Mouse (Mus musculus) MEL (cell line): ENCODE results near the gene Vsig10. TPM values are rescaled to one million over a fixed set of nuclear protein-coding genes. Genes with fewer than 3 reads are reported as not detected.

Source experiments
- DNase-seq: peaks from one replicate; pipeline ENCODE4 v3.0.0; 2011; ENCODE audit warnings: low read depth, low spot score
- H3K27ac ChIP-seq: 2 replicates; pipeline ENCODE4 v1.5.1; 2012; ENCODE audit warnings: low read depth, mild to moderate bottlenecking, control low read depth, low read length, moderate library complexity; ENCODE audit not compliant: control insufficient read depth
- H3K27me3 ChIP-seq, 2 experiments: fragments of 150-350 bp in 1 of 2; sonication (generic) in 1 of 2; 2 replicates each; pipeline ENCODE4 v1.6.1; 2012; ENCODE audit warnings: low read length in 2 of 2, mild to moderate bottlenecking in 2 of 2, improper control_type of control experiment in 1 of 2, moderate library complexity in 1 of 2; ENCODE audit not compliant: insufficient read depth in 2 of 2, control insufficient read depth in 1 of 2
- H3K36me3 ChIP-seq, 2 experiments: 2 replicates each; pipeline ENCODE4 v1.6.1; 2012 to 2014; ENCODE audit warnings: low read length in 2 of 2, improper control_type of control experiment in 1 of 2, inconsistent platforms in 1 of 2, mild to moderate bottlenecking in 1 of 2; ENCODE audit not compliant: insufficient read depth in 2 of 2, control insufficient read depth in 1 of 2
- H3K4me1 ChIP-seq, 2 experiments: fragments of 150-350 bp in 1 of 2; sonication (generic) in 1 of 2; 2 replicates each; pipeline ENCODE4 v1.6.1; 2012; ENCODE audit warnings: low read length in 2 of 2, improper control_type of control experiment in 1 of 2, mild to moderate bottlenecking in 1 of 2; ENCODE audit not compliant: insufficient read depth in 2 of 2, control insufficient read depth in 1 of 2
- H3K4me3 ChIP-seq, 2 experiments: fragments of 150-350 bp in 1 of 2; sonication (generic) in 1 of 2; 2 replicates each; pipeline ENCODE4 v1.5.1; 2012; ENCODE audit warnings: low read depth in 2 of 2, low read length in 2 of 2, mild to moderate bottlenecking in 2 of 2, moderate library complexity in 2 of 2, control low read depth in 1 of 2, improper control_type of control experiment in 1 of 2; ENCODE audit not compliant: control insufficient read depth in 1 of 2, insufficient read depth in 1 of 2
- H3K79me2 ChIP-seq: 2 replicates; pipeline ENCODE4 v1.6.1; 2012; ENCODE audit warnings: mild to moderate bottlenecking, low read length, moderate library complexity; ENCODE audit not compliant: control insufficient read depth, poor library complexity, insufficient read depth
- H3K9ac ChIP-seq: 2 replicates; pipeline ENCODE4 v1.6.1; 2012; ENCODE audit warnings: low read depth, mild to moderate bottlenecking, control low read depth, low read length, moderate library complexity; ENCODE audit not compliant: control insufficient read depth, poor library complexity, severe bottlenecking
- H3K9me3 ChIP-seq: fragments of 150-350 bp; sonication (generic); replicated peaks from 2 replicates; pipeline ENCODE4 v1.6.1; 2012; ENCODE audit warnings: mild to moderate bottlenecking, low read length, improper control_type of control experiment, moderate library complexity; ENCODE audit not compliant: insufficient read depth
- BHLHE40 ChIP-seq: IDR thresholded peaks from 2 replicates; pipeline ENCODE4 v1.6.1; 2012; ENCODE audit warnings: low read depth, mild to moderate bottlenecking, inconsistent platforms, low read length, improper control_type of control experiment, borderline replicate concordance
- CTCF ChIP-seq, 3 experiments: IDR thresholded peaks in 2 of 3; conservative IDR thresholded peaks in 1 of 3; 2 replicates each; pipeline ENCODE4 v1.5.1; 2011 to 2012; ENCODE audit warnings: low read length in 3 of 3, low read depth in 2 of 3, mild to moderate bottlenecking in 2 of 3, improper control_type of control experiment in 1 of 3, inconsistent platforms in 1 of 3, mixed read lengths in 1 of 3, moderate library complexity in 1 of 3; ENCODE audit not compliant: control insufficient read depth in 1 of 3, insufficient read depth in 1 of 3, poor library complexity in 1 of 3, severe bottlenecking in 1 of 3
- E2F4 ChIP-seq: IDR thresholded peaks from 2 replicates; pipeline ENCODE4 v1.6.1; 2011; ENCODE audit warnings: low read depth, low read length, improper control_type of control experiment, borderline replicate concordance
- ELF1 ChIP-seq: IDR thresholded peaks from 2 replicates; pipeline ENCODE4 v1.6.1; 2014; ENCODE audit warnings: low read depth, mild to moderate bottlenecking, inconsistent platforms, low read length, improper control_type of control experiment, moderate library complexity
- GABPA ChIP-seq: IDR thresholded peaks from 2 replicates; pipeline ENCODE4 v1.6.1; 2012; ENCODE audit warnings: low read depth, mild to moderate bottlenecking, inconsistent platforms, low read length, improper control_type of control experiment, moderate library complexity
- HCFC1 ChIP-seq: IDR thresholded peaks from 2 replicates; pipeline ENCODE4 v1.6.1; 2012; ENCODE audit warnings: low read depth, mild to moderate bottlenecking, inconsistent platforms, low read length, improper control_type of control experiment, moderate library complexity
- MAZ ChIP-seq: IDR thresholded peaks from 2 replicates; pipeline ENCODE4 v1.6.1; 2012; ENCODE audit warnings: low read depth, mild to moderate bottlenecking, inconsistent platforms, low read length, improper control_type of control experiment
- MXI1 ChIP-seq: IDR thresholded peaks from 2 replicates; pipeline ENCODE4 v1.6.1; 2011; ENCODE audit warnings: mild to moderate bottlenecking, low read depth, low read length, improper control_type of control experiment
- POLR2AphosphoS2 ChIP-seq: IDR thresholded peaks from 2 replicates; pipeline ENCODE4 v1.6.1; 2011; ENCODE audit warnings: low read length, improper control_type of control experiment
- POLR2AphosphoS5 ChIP-seq: IDR thresholded peaks from 2 replicates; pipeline ENCODE4 v1.6.1; 2012; ENCODE audit warnings: low read depth, borderline replicate concordance, mild to moderate bottlenecking, inconsistent platforms, low read length, moderate library complexity, mixed read lengths
- RAD21 ChIP-seq: IDR thresholded peaks from 2 replicates; pipeline ENCODE4 v1.6.1; 2011; ENCODE audit warnings: mild to moderate bottlenecking, low read depth, low read length, improper control_type of control experiment
- RCOR1 ChIP-seq: IDR thresholded peaks from 2 replicates; pipeline ENCODE4 v1.6.1; 2012; ENCODE audit warnings: low read depth, mild to moderate bottlenecking, inconsistent platforms, low read length, improper control_type of control experiment
- SIN3A ChIP-seq: IDR thresholded peaks from 2 replicates; pipeline ENCODE4 v1.6.1; 2012; ENCODE audit warnings: low read length, improper control_type of control experiment, inconsistent platforms
- SMC3 ChIP-seq: IDR thresholded peaks from 2 replicates; pipeline ENCODE4 v1.6.1; 2011; ENCODE audit warnings: low read depth, low read length, improper control_type of control experiment
- USF2 ChIP-seq, 2 experiments: IDR thresholded peaks; 2 replicates each; pipeline ENCODE4 v1.6.1; 2011 to 2012; ENCODE audit warnings: improper control_type of control experiment in 2 of 2, low read length in 2 of 2, borderline replicate concordance in 1 of 2, inconsistent platforms in 1 of 2, low read depth in 1 of 2, mild to moderate bottlenecking in 1 of 2; ENCODE audit not compliant: insufficient read depth in 1 of 2
- ZC3H11A ChIP-seq: IDR thresholded peaks from 2 replicates; pipeline ENCODE4 v1.6.1; 2012; ENCODE audit warnings: low read depth, mild to moderate bottlenecking, inconsistent platforms, low read length, improper control_type of control experiment
- ZKSCAN1 ChIP-seq: IDR thresholded peaks from 2 replicates; pipeline ENCODE4 v1.6.1; 2012; ENCODE audit warnings: low read depth, mild to moderate bottlenecking, inconsistent platforms, low read length, improper control_type of control experiment, moderate library complexity
- ZNF384 ChIP-seq: IDR thresholded peaks from 2 replicates; pipeline ENCODE4 v1.6.1; 2012; ENCODE audit warnings: low read depth, mild to moderate bottlenecking, inconsistent platforms, low read length, improper control_type of control experiment
- polyA plus RNA-seq, 2 experiments: library from polyadenylated mRNA; stranded (reverse) in 1 of 2; unstranded in 1 of 2; fragments of >175 nt in 1 of 2; fragments of >200 nt in 1 of 2; gene quantifications; 2 replicates each; pipeline versions ENCODE4 v1.2.1 to v1.2.4; 2012; ENCODE audit warnings: low replicate concordance in 2 of 2, low read depth in 1 of 2; ENCODE audit not compliant: insufficient read length in 2 of 2, insufficient read depth in 1 of 2, missing spikeins in 1 of 2
- total RNA-seq: library from RNA; depleted of rRNA; stranded (reverse); fragments of 300-350 nt; gene quantifications from 2 replicates; pipeline ENCODE4 v1.2.3, GENCODE M21; 2012

Gene Vsig10
- total and polyA plus RNA-seq, 3 experiments, result 5.3 to 8.9 TPM; not detected in 1

DNA sequence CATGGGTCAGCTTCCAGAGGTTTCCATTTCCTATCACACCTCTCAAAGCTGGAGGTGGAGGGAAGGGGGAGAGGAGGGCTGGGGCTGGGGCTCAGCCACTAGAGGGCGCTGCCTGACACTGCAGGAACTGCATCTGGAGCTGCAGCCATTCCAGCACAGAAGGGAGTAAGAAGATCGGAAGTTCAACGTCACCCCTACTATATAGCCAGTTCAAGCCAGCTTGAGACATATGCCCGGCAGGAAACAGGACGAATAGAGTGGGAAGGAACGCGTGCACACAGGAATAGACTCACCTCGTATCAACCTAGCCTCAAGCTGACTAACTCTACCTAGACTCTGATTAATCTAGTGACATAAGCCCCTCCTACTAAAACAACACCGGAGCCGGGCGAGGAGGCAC lies 11.2 kb upstream of the Vsig10 start:
- H3K4me1 ChIP-seq, result no peaks in the 10 kb centered on the region
- peak overlapping the region; percentile 48 to 67 for H3K4me3 ChIP-seq
- peak; percentile 92 for DNase-seq

DNA sequence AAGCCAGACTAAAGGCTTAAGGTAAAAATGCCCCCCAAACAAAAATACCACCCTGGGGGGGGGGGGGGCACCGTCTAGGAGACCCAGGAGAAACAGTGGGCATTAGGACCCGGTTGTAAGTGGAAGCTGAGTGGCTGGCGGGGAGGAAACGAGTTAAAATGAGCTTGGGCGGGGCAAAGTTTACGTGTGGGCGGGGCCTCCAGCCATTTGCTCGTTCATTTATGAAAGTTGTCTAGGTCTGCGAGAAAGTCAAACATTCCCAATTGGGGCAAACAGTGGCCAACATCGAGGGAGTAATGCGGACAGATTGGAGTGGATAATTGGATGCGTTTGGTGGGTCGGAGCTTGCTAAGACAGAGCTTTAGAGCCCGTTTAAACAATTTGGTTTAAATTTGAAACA lies 5.5 kb upstream of the Vsig10 start:
- peak; percentile 44 for DNase-seq
- H3K4me3 ChIP-seq, result 0 out of 4 replicates have a peak overlapping the region, but pooled peaks of 1 of the 2 experiments have one; percentile 26

More for the DNA sequence above, 11.2 kb upstream of the Vsig10 start:
- Histone ChIP-seq H3K27me3 (no peaks in the 10 kb centered on the region), H3K27ac (no peak overlapping the region), H3K36me3 (no peaks in the 10 kb centered on the region), H3K9me3 (no peaks in the 10 kb centered on the region), H3K79me2 (no peaks in the 10 kb centered on the region), H3K9ac (peak overlapping the region; percentile 16)
- TF ChIP-seq E2F4 (no peak), MXI1 (no peak), RAD21 (peak; percentile 74), CTCF (IDR thresholded peaks at IDR 0.05 in 2 of 3, conservative IDR thresholded peaks at IDR 0.05 in 1 of 3; ENCODE audit: control insufficient read depth in 1 of 3, insufficient read depth in 1 of 3, low read depth in 2 of 3, low read length in 3 of 3, poor library complexity in 1 of 3, severe bottlenecking in 1 of 3) (peak; percentile 91 to 99 (median 92)), USF2 (IDR thresholded peaks at IDR 0.05; ENCODE audit: borderline replicate concordance in 1 of 2, insufficient read depth in 1 of 2, low read depth in 1 of 2, low read length in 2 of 2) (no peak), POLR2AphosphoS5 (no peak), GABPA (no peak), MAZ (peak; percentile 81; the same call in 1 of the 2 replicates), HCFC1 (peak; percentile 44), ZC3H11A (peak; percentile 83), ZNF384 (0 out of 2 replicates have a peak, but pooled peaks have one; percentile 10), SMC3 (peak; percentile 85), RCOR1 (0 out of 2 replicates have a peak, but pooled peaks have one; percentile 47), ELF1 (peak; percentile 62; the same call in 1 of the 2 replicates), POLR2AphosphoS2 (no peak), ZKSCAN1 (no peak), SIN3A (peak; percentile 54)

More for the DNA sequence above, 5.5 kb upstream of the Vsig10 start:
- peaks cover 4 to 20% of the 10 kb centered on the region in 2 experiments for H3K4me1 ChIP-seq
- no peaks in the 10 kb centered on the region for H3K79me2 ChIP-seq
- no peak for TF ChIP-seq BHLHE40
- H3K27me3 ChIP-seq, result no peaks in the 10 kb centered on the region; a peak in 1 of 4 replicates
- H3K27ac ChIP-seq, result no peak overlapping the region
- H3K36me3 ChIP-seq, result peaks cover 0 to 14% of the 10 kb centered on the region in 2 experiments; a peak in 2 of 4 replicates
- H3K9me3 ChIP-seq, result no peaks in the 10 kb centered on the region
- no peak overlapping the region for H3K9ac ChIP-seq
